Mouse (Mus musculus): ENCODE measurements around the gene Tbc1d12.
"Not testable (repeated sequence)": the region's sequence is repeated elsewhere in the genome, so short reads cannot be mapped to it uniquely, and the experiment has no call there.

Tbc1d12 gene

DNA sequence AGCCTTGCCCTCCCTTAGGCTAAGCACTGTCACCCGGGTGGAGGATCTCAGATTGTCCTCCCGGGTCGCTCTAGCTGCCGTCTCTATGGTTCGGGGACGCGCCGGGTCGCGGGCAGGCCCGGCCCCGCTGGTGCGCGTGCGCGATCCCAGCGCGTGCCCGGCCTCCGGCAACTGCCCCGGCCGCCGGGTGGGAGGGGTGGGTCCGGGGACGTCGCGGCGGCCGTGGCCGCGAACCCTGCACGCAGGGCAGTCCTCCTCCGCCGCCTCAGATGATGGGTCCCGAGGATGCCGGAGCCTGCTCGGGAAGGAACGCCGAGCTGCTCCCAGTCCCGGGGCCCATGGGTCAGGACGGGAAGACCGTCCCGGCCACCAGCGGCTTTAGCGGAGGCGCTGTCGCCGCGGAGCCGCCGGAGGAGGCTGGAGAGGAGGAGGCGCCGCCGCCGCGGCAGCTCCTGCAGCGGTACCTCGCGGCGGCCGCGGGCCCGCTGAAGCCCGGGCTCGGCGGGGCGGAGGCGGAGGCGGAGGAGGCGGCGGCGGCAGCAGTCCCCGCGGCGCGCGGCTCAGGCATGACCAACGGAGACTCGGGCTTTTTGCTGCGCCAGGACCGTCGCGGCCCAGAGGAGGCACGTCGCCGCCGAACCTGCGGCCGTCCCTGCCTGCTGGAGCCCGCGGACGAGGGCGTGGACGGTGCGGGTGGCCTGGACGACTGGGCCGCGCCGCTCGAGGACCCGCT is at the start of gene Tbc1d12:
TSS of gene Tbc1d12 (plus strand) at position 142 of the 733 bp plus-strand sequence.
- peak; percentile 67 for DNase-seq (ENCODE audit: low spot score)

GRCm38 (mm10) chr19:38787756-38788155 is 48.6 kb upstream of the Tbc1d12 start:
- no peak for DNase-seq (ENCODE audit: low spot score)

GRCm38 (mm10) chr19:38793563-38794045 is 42.8 kb upstream of the Tbc1d12 start:
- no peak for DNase-seq (ENCODE audit: low spot score)

DNA sequence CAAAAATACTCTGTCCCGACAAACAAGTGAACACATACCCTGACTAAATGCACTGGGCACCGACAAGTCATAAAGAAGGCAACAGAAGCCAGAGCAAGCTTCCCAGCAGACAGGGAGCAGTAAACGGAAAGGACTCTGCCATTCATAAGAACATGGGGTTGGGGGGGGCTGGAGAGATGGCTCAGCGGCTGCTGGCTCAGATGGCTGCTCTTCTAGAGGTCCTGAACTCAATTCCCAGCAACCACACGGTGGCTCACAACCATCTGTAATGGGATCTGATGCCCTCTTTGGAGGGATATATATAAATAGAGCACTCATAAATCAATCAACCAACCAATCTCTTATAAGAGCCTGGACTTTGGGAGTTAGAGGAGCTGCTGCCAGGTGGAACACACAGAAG is 39.8 kb upstream of the Tbc1d12 start:
- no peak for DNase-seq (ENCODE audit: low spot score)

- peak; percentile 36 for DNase-seq (ENCODE audit: low spot score)
Observed at GRCm38 (mm10) chr19:38798291-38798690, 38.1 kb upstream of the Tbc1d12 start.

DNA sequence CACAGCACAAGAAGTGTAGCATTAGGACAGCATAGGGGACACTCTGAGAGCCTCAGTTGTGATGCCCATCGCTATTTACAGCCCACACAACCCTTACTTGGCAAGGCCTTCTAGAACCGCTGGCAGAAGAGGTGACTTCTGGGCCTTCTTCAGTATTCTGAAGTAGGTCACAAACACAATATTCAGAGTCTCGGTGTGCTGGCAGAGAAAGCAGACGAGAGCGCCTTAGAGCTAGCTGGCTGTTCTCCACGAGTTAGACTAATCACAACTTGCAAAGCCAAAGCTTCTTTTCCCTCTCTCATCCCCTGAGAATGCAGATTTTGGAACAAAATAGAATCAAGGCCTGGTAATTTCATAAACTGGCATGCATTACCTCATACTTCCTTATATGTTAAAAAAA is 37.6 kb upstream of the Tbc1d12 start:
- no peak for DNase-seq (ENCODE audit: low spot score)

- DNase-seq (ENCODE audit: low spot score), result no peak
Observed at GRCm38 (mm10) chr19:38818191-38818590, 18.2 kb upstream of the Tbc1d12 start.

- peak; percentile 78 for DNase-seq (ENCODE audit: low spot score)
Observed at GRCm38 (mm10) chr19:38818766-38819426, 17.5 kb upstream of the Tbc1d12 start, which contains the start of gene Noc3l. Noc3l (minus strand) TSS chr19:38819237.

DNA sequence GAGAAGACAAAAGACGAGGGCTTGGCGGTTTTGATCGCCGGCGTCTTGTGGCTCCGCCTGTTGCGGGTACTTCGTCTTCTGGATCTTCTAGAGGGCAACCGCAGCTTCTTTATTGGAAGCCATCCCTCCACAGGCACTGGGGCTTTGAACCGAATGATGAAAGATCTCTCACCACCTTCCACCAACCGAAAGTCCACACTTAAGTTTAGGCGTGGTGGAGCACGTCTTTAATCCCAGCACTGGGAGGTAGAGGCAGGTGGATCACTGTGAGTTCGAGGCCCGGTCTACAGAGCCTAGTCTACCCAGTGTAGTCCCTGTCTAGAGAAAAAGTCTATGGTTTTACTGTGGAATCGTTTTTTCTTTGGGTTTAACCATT is 17.0 kb upstream of the Tbc1d12 start:
- DNase-seq (ENCODE audit: low spot score), result no peak

DNA sequence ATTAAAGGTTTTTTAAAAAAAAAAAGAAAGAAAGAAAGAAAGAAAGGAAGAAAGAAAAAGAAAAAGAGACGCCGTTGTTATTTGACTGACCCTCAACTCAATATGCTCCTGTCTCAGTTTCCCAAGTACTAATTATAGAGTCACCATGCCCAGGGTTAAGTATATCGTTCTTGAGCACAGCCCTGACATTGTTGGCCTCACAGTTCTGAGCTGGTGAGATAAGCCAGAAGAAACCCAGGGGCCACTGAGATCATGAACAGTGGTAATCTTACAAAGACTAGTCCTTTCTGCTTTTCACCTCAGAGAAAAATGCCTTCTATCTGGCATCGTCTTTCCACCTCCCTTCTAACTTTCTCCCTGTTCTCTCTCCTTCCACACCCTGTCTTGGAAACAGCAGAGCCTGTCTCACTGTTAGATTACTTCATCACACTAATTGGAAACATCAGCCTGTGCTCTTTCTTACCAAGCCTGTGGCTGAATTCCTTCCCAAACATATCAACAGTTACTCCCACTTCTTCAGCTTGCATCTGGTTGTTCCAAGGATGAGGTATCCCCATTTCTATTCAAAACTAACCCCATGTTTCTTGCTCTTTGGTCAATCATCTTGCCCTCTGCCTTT is 16.1 kb upstream of the Tbc1d12 start:
- no peak for DNase-seq (ENCODE audit: low spot score)

DNA sequence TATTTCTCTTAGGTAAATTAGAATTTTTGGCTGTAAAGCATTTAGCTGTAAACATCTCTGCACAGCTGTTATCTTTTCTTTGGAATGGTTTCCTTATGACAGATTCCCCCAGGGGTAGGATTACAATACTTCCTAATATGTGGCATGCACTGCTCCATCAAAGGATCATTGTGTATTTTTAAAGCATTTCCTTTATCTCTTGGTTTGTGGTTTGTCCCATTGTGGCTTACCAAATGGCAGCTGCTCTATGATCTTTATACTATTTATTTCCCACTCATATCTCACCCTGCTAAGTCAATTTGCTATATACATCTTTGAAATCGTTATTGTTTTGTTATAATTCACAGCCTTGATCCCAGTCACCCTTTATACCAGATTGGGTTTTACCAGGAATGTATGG is 3.2 kb upstream of the Tbc1d12 start:
- DNase-seq (ENCODE audit: low spot score), result no peak

- no peak for DNase-seq (ENCODE audit: low spot score)
Observed at GRCm38 (mm10) chr19:38836084-38836437, 318 bp upstream of the Tbc1d12 start.

- no peak for DNase-seq (ENCODE audit: low spot score)
Observed at GRCm38 (mm10) chr19:38837171-38837641, 827 bp downstream of the Tbc1d12 start.

- no peak for DNase-seq (ENCODE audit: low spot score)
Observed at GRCm38 (mm10) chr19:38844817-38845216, 8.4 kb downstream of the Tbc1d12 start.

- no peak for DNase-seq (ENCODE audit: low spot score)
Observed at GRCm38 (mm10) chr19:38846373-38846772, 10.0 kb downstream of the Tbc1d12 start.

DNA sequence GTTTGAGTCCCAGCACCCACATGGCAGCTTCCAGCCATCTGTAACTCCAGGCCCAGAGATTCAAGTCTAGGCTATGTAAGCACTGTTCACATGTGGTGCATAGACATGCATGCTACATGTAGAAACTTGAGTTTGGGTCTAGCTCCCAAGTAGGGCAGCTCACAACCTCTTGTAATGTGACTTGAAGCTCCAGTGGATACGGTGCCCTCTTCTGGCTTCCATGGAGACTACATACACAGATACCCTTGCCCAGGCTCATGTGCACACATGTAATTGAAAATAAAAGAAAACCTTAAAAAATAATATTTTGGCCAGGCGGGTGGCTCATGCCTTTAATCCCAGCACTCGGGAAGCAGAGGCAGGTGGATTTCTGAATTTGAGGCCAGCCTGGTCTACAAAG is 21.8 kb downstream of the Tbc1d12 start:
- no peak for DNase-seq (ENCODE audit: low spot score)

- no peak for DNase-seq (ENCODE audit: low spot score)
Observed at GRCm38 (mm10) chr19:38862523-38862922, 26.1 kb downstream of the Tbc1d12 start.

DNA sequence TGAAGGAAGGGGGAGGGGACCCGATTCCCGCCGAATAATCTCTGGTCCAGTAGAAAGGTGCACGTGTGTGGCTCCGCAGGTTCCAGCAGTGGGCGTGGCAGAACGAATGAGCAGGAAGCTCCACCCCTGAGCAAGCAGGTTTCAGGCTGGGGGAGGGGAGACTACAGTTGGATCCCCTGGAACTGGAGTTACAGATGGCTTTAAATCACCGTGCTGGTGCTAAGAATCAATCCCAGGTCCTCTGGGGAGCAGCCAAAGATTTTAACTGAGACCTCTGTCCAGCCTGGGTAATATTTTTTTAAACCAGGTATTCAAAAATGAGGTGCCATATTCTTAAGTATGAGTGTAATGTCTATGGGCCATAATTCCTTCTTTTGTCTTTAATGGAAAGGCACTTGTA is 38.4 kb downstream of the Tbc1d12 start:
- not testable (repeated sequence) for DNase-seq (ENCODE audit: low spot score)

DNA sequence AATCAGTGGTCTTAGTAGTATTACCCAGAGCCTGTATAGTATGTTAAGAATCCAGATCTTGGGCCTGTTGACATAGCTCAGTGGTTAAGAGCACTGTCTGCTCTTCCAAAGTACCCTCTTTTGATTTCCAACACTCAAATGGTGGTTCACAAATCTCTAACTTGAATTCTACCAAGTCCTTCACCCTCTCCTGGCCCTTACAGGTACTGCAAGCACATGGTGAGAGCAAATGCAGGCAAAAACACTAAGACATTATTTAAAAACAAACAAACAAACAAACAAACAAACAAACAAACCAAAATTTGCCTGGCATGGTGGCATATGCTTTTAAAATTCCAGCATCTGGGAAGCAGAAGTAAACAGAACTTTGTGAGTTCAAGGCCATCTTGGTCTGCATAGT is 43.9 kb downstream of the Tbc1d12 start:
- DNase-seq (ENCODE audit: low spot score), result no peak

GRCm38 (mm10) chr19:38901146-38902135 is 65.1 kb downstream of the Tbc1d12 start:
- DNase-seq (ENCODE audit: low spot score), result no peak

GRCm38 (mm10) chr19:38902501-38902900 is 66.1 kb downstream of the Tbc1d12 start:
- no peak for DNase-seq (ENCODE audit: low spot score)

- no peak for DNase-seq (ENCODE audit: low spot score)
Observed at GRCm38 (mm10) chr19:38913786-38914185, 77.4 kb downstream of the Tbc1d12 start.
